Mouse (Mus musculus): ENCODE data around the gene Dgcr6. TPM values are rescaled to one million over a fixed set of nuclear protein-coding genes. Genes with fewer than 3 reads are reported as not detected.

Gene Dgcr6
- polyA plus RNA-seq, 1 experiment from 2014 or later: 123 TPM

GRCm38 (mm10) chr16:18044991-18045390 is 7.7 kb upstream of the Dgcr6 start:
- Histone ChIP-seq H3K36me3 (no peaks in the 10 kb centered on the region), H3K4me3 (no peak overlapping the region), H3K27me3 (no peaks in the 10 kb centered on the region), H3K27ac (no peak overlapping the region), H3K4me1 (no peaks in the 10 kb centered on the region), H3K9me3 (no peaks in the 10 kb centered on the region), H3K4me2 (no peak overlapping the region), H3K9ac (no peak overlapping the region)
- WGBS: 80% methylated on average over 10 of the region's 10 CpGs
- no peak for ATAC-seq (ENCODE audit: insufficient number of reproducible peaks, insufficient read depth, low FRiP score, low TSS enrichment, low read depth)

GRCm38 (mm10) chr16:18047660-18048059 is 5.0 kb upstream of the Dgcr6 start:
- Histone ChIP-seq H3K36me3 (no peaks in the 10 kb centered on the region), H3K4me3 (no peak overlapping the region), H3K27ac (no peak overlapping the region), H3K9me3 (no peaks in the 10 kb centered on the region), H3K27me3 (peaks cover 6% of the 10 kb centered on the region; the same call in 1 of the 2 replicates), H3K4me2 (no peak overlapping the region), H3K9ac (no peak overlapping the region), H3K4me1 (0 out of 2 replicates have a peak, but pooled peaks cover under 1% of the 10 kb centered on the region)
- no peak for ATAC-seq (ENCODE audit: insufficient number of reproducible peaks, insufficient read depth, low FRiP score, low TSS enrichment, low read depth)
- WGBS: 4% methylated on average over 3 of the region's 3 CpGs

- no peak overlapping the region for H3K4me3 ChIP-seq
- peaks cover 6% of the 10 kb centered on the region; the same call in 1 of the 2 replicates for H3K27me3 ChIP-seq
- ATAC-seq (ENCODE audit: insufficient number of reproducible peaks, insufficient read depth, low FRiP score, low TSS enrichment, low read depth): no peak
- H3K27ac ChIP-seq: no peak overlapping the region
- H3K9me3 ChIP-seq: no peaks in the 10 kb centered on the region
- H3K4me1 ChIP-seq: peaks cover 3% of the 10 kb centered on the region; the same call in 1 of the 2 replicates
- H3K36me3 ChIP-seq: no peaks in the 10 kb centered on the region
- 73% methylated on average over 8 of the region's 8 CpGs for WGBS
- no peak overlapping the region for H3K4me2 ChIP-seq
- H3K9ac ChIP-seq: no peak overlapping the region
Measured at GRCm38 (mm10) chr16:18048071-18048470, 4.6 kb upstream of the Dgcr6 start.

- 54% methylated on average over 7 of the region's 7 CpGs for WGBS
- H3K4me1 ChIP-seq: peaks cover 3% of the 10 kb centered on the region; the same call in 1 of the 2 replicates
- H3K27ac ChIP-seq: no peak overlapping the region
- no peak overlapping the region for H3K4me3 ChIP-seq
- H3K27me3 ChIP-seq: peaks cover 6% of the 10 kb centered on the region; the same call in 1 of the 2 replicates
- H3K4me2 ChIP-seq: no peak overlapping the region
- no peaks in the 10 kb centered on the region for H3K36me3 ChIP-seq
- H3K9ac ChIP-seq: no peak overlapping the region
- no peak for ATAC-seq (ENCODE audit: insufficient number of reproducible peaks, insufficient read depth, low FRiP score, low TSS enrichment, low read depth)
- H3K9me3 ChIP-seq: no peaks in the 10 kb centered on the region
Measured at GRCm38 (mm10) chr16:18052322-18052721, 338 bp upstream of the Dgcr6 start.

- no peaks in the 10 kb centered on the region for H3K36me3 ChIP-seq
- H3K9me3 ChIP-seq: no peaks in the 10 kb centered on the region
- no peak overlapping the region for H3K4me3 ChIP-seq
- no peak overlapping the region for H3K9ac ChIP-seq
- 60% methylated on average over 2 of the region's 2 CpGs for WGBS
- no peak overlapping the region for H3K27ac ChIP-seq
- H3K4me1 ChIP-seq: peaks cover 3% of the 10 kb centered on the region; the same call in 1 of the 2 replicates
- no peak for ATAC-seq (ENCODE audit: insufficient number of reproducible peaks, insufficient read depth, low FRiP score, low TSS enrichment, low read depth)
- peaks cover 1% of the 10 kb centered on the region; the same call in 1 of the 2 replicates for H3K27me3 ChIP-seq
- no peak overlapping the region for H3K4me2 ChIP-seq
Measured at GRCm38 (mm10) chr16:18056215-18056614, 3.6 kb downstream of the Dgcr6 start.

GRCm38 (mm10) chr16:18058331-18058731 is 5.7 kb downstream of the Dgcr6 start:
- Histone ChIP-seq H3K27me3 (no peaks in the 10 kb centered on the region), H3K4me2 (no peak overlapping the region), H3K4me1 (no peaks in the 10 kb centered on the region), H3K36me3 (no peaks in the 10 kb centered on the region), H3K4me3 (no peak overlapping the region), H3K9me3 (no peaks in the 10 kb centered on the region), H3K9ac (no peak overlapping the region), H3K27ac (no peak overlapping the region)
- ATAC-seq (ENCODE audit: insufficient number of reproducible peaks, insufficient read depth, low FRiP score, low TSS enrichment, low read depth): no peak
- WGBS: 76% methylated on average over 6 of the region's 6 CpGs

- no peaks in the 10 kb centered on the region for H3K4me1 ChIP-seq
- H3K36me3 ChIP-seq: no peaks in the 10 kb centered on the region
- H3K9me3 ChIP-seq: no peaks in the 10 kb centered on the region
- no peak overlapping the region for H3K9ac ChIP-seq
- H3K4me3 ChIP-seq: no peak overlapping the region
- no peak for ATAC-seq (ENCODE audit: insufficient number of reproducible peaks, insufficient read depth, low FRiP score, low TSS enrichment, low read depth)
- WGBS: 78% methylated on average over 10 of the region's 10 CpGs
- H3K4me2 ChIP-seq: no peak overlapping the region
- no peak overlapping the region for H3K27ac ChIP-seq
- H3K27me3 ChIP-seq: no peaks in the 10 kb centered on the region
Measured at GRCm38 (mm10) chr16:18059243-18059642, 6.6 kb downstream of the Dgcr6 start.

GRCm38 (mm10) chr16:18061201-18061600 is 8.5 kb downstream of the Dgcr6 start:
- Histone ChIP-seq H3K27ac (no peak overlapping the region), H3K9me3 (no peaks in the 10 kb centered on the region), H3K27me3 (no peaks in the 10 kb centered on the region), H3K36me3 (no peaks in the 10 kb centered on the region), H3K4me2 (no peak overlapping the region), H3K4me1 (no peaks in the 10 kb centered on the region; the same call in 1 of the 2 replicates), H3K9ac (no peak overlapping the region), H3K4me3 (no peak overlapping the region)
- no peak for ATAC-seq (ENCODE audit: insufficient number of reproducible peaks, insufficient read depth, low FRiP score, low TSS enrichment, low read depth)
- WGBS: 84% methylated on average over 11 of the region's 11 CpGs

- Histone ChIP-seq H3K4me1 (peaks cover 16% of the 10 kb centered on the region), H3K4me3 (peak overlapping the region; percentile 93), H3K27me3 (no peaks in the 10 kb centered on the region), H3K4me2 (peak overlapping the region; percentile 82), H3K36me3 (peaks cover 34% of the 10 kb centered on the region), H3K27ac (peak overlapping the region; percentile 93), H3K9ac (peak overlapping the region; percentile 93), H3K9me3 (no peaks in the 10 kb centered on the region)
- 1% methylated on average over 66 of the region's 81 CpGs for WGBS
- ATAC-seq (ENCODE audit: insufficient number of reproducible peaks, insufficient read depth, low FRiP score, low TSS enrichment, low read depth): peak; percentile 93
Measured at GRCm38 (mm10) chr16:18066060-18067009, 13.7 kb downstream of the Dgcr6 start.

- Histone ChIP-seq H3K36me3 (peaks cover 54% of the 10 kb centered on the region), H3K4me1 (peaks cover 16% of the 10 kb centered on the region), H3K4me3 (no peak overlapping the region), H3K27me3 (no peaks in the 10 kb centered on the region), H3K27ac (no peak overlapping the region), H3K9ac (no peak overlapping the region), H3K4me2 (no peak overlapping the region), H3K9me3 (no peaks in the 10 kb centered on the region)
- WGBS: 91% methylated on average over 8 of the region's 8 CpGs
- ATAC-seq (ENCODE audit: insufficient number of reproducible peaks, insufficient read depth, low FRiP score, low TSS enrichment, low read depth): no peak
Measured at GRCm38 (mm10) chr16:18068653-18069376, 16.2 kb downstream of the Dgcr6 start.

- Histone ChIP-seq H3K36me3 (peaks cover 54% of the 10 kb centered on the region), H3K4me3 (no peak overlapping the region), H3K4me1 (peaks cover 16% of the 10 kb centered on the region), H3K27me3 (no peaks in the 10 kb centered on the region), H3K9ac (no peak overlapping the region), H3K27ac (no peak overlapping the region), H3K9me3 (no peaks in the 10 kb centered on the region), H3K4me2 (no peak overlapping the region)
- no peak for ATAC-seq (ENCODE audit: insufficient number of reproducible peaks, insufficient read depth, low FRiP score, low TSS enrichment, low read depth)
- WGBS: 88% methylated on average over 5 of the region's 5 CpGs
Measured at GRCm38 (mm10) chr16:18070798-18071197, 18.1 kb downstream of the Dgcr6 start.
